Comparison of ENCODE assay signal across 9 mouse cellular contexts in genomic region chr2:83725796-83726195, GRCm38 (mm10). TPM values are rescaled to one million over a fixed set of nuclear protein-coding genes. Genes with fewer than 3 reads are reported as not detected.
DNase-seq lines count a peak whose midpoint lies in the region; ATAC-seq and TF ChIP-seq lines count a peak whose summit lies in the region.
"Had no signal": no experiment of that assay in that cellular context is flagged by ENCODE, and none has a peak within 500 bp of the region (broad histone marks: within the 10 kb centered on the region; RNA-seq: fewer than 3 reads in every experiment).

No protein-coding gene starts in this region.

- intact Hi-C loops in heart, postnatal 36 days (cut with DNase I): loop anchor here (2.0 kb wide), 2 partner anchors 33 to 81 kb away; partner anchors contain the start of gene Zc3h15

- H3K9ac ChIP-seq in heart, embryonic 14.5 days (ENCODE audit: low read length): peak overlapping the region; percentile 95
- no peak overlapping the region for H3K9ac ChIP-seq in hindbrain, embryonic 12.5 days
- H3K9ac ChIP-seq in midbrain, embryonic 11.5 days (ENCODE audit: low read length): no peak overlapping the region

- no peaks in the 10 kb centered on the region for H3K36me3 ChIP-seq in heart, embryonic 14.5 days (ENCODE audit: control insufficient read depth, insufficient read depth, low read length)
- peaks cover 3% of the 10 kb centered on the region; the same call in 1 of the 2 replicates for H3K36me3 ChIP-seq in E14TG2a.4 (ENCODE audit: insufficient read depth, low read length)
- H3K36me3 ChIP-seq in hindbrain, embryonic 12.5 days: no peaks in the 10 kb centered on the region
- H3K36me3 ChIP-seq in midbrain, embryonic 11.5 days (ENCODE audit: control insufficient read depth, insufficient read depth, low read length): no peaks in the 10 kb centered on the region

- H3K27me3 ChIP-seq in heart, embryonic 14.5 days (ENCODE audit: control insufficient read depth, insufficient read depth, low read length): no peaks in the 10 kb centered on the region
- 0 out of 2 replicates have a peak, but pooled peaks cover 7% of the 10 kb centered on the region for H3K27me3 ChIP-seq in E14TG2a.4 (ENCODE audit: insufficient read depth, low read length)
- no peaks in the 10 kb centered on the region for H3K27me3 ChIP-seq in hindbrain, embryonic 12.5 days
- no peaks in the 10 kb centered on the region for H3K27me3 ChIP-seq in midbrain, embryonic 11.5 days (ENCODE audit: control insufficient read depth, insufficient read depth, low read length)

- peak overlapping the region; percentile 70 for H3K4me2 ChIP-seq in heart, embryonic 14.5 days (ENCODE audit: low read length)
- H3K4me2 ChIP-seq in hindbrain, embryonic 12.5 days (replicated peaks): peak overlapping the region; percentile 86
- H3K4me2 ChIP-seq in midbrain, embryonic 11.5 days: peak overlapping the region; percentile 75

- TF ChIP-seq CTCF in E14TG2a.4 (conservative IDR thresholded peaks at IDR 0.05; ENCODE audit: low read length): no peak

- DNase-seq in heart, postnatal 36 days: no peak
- DNase-seq in midbrain, embryonic 11.5 days (ENCODE audit: low spot score, missing footprints): no peak
- DNase-seq in layer of hippocampus, postnatal 14 days (ENCODE audit: low spot score in 2 of 2): no peak
- no peak for DNase-seq in right cerebral cortex, adult 18-20 months
- DNase-seq in frontal cortex, adult 2 months (ENCODE audit: extremely low spot score in 1 of 2, low spot score in 1 of 2): no peak
- DNase-seq: left cerebral cortex, postnatal 4 days had no signal

- peak overlapping the region in 1 of 2 experiments; percentile 91; a peak in 3 of 4 replicates for H3K4me3 ChIP-seq in heart, embryonic 14.5 days (ENCODE audit: control insufficient read depth in 1 of 2, insufficient read depth in 1 of 2, low read depth in 1 of 2, low read length in 2 of 2)
- peak overlapping the region; percentile 89 for H3K4me3 ChIP-seq in E14TG2a.4 (replicated peaks; ENCODE audit: low read length)
- peak overlapping the region; percentile 67; the same call in 1 of the 2 replicates for H3K4me3 ChIP-seq in hindbrain, embryonic 12.5 days
- peak overlapping the region; percentile 78 for H3K4me3 ChIP-seq in midbrain, embryonic 11.5 days (ENCODE audit: low read depth, low read length)

- 57% methylated on average over 4 of the region's 4 CpGs for WGBS in heart, embryonic 14.5 days
- 65% methylated on average over 4 of the region's 4 CpGs for WGBS in hindbrain, embryonic 12.5 days
- WGBS in midbrain, embryonic 11.5 days: 71% methylated on average over 4 of the region's 4 CpGs

- H3K27ac ChIP-seq in heart, embryonic 14.5 days (replicated peaks in 1 of 2; ENCODE audit: control insufficient read depth in 1 of 2, insufficient read depth in 1 of 2, low read depth in 2 of 2, low read length in 2 of 2): no peak overlapping the region
- no peak overlapping the region for H3K27ac ChIP-seq in hindbrain, embryonic 12.5 days
- H3K27ac ChIP-seq in midbrain, embryonic 11.5 days (ENCODE audit: low read depth, low read length): no peak overlapping the region

- no peaks in the 10 kb centered on the region for H3K9me3 ChIP-seq in heart, embryonic 14.5 days (ENCODE audit: control insufficient read depth, low read length)
- H3K9me3 ChIP-seq in E14TG2a.4 (ENCODE audit: low read length): no peaks in the 10 kb centered on the region
- no peaks in the 10 kb centered on the region for H3K9me3 ChIP-seq in hindbrain, embryonic 12.5 days (replicated peaks)
- no peaks in the 10 kb centered on the region for H3K9me3 ChIP-seq in midbrain, embryonic 11.5 days (ENCODE audit: control insufficient read depth, low read length)

- H3K4me1 ChIP-seq in heart, embryonic 14.5 days (ENCODE audit: control insufficient read depth in 2 of 2, insufficient read depth in 2 of 2, low read length in 2 of 2): peaks cover 14 to 45% of the 10 kb centered on the region in 2 experiments
- H3K4me1 ChIP-seq in E14TG2a.4 (replicated peaks; ENCODE audit: low read depth, low read length): peaks cover 39% of the 10 kb centered on the region
- peaks cover 10% of the 10 kb centered on the region for H3K4me1 ChIP-seq in hindbrain, embryonic 12.5 days
- peaks cover 7% of the 10 kb centered on the region for H3K4me1 ChIP-seq in midbrain, embryonic 11.5 days (ENCODE audit: control insufficient read depth, insufficient read depth, low read length)

- ATAC-seq in heart, embryonic 14.5 days (ENCODE audit: insufficient number of reproducible peaks, insufficient read depth, low FRiP score, low read depth): no peak
- no peak for ATAC-seq in hindbrain, embryonic 12.5 days (ENCODE audit: low FRiP score)
- no peak for ATAC-seq in midbrain, embryonic 11.5 days (ENCODE audit: low FRiP score)

RNA-seq across cellular contexts. Expression of gene Itgav, which starts 1.6 kb away (rescaled TPM):
- polyA plus RNA-seq in heart, embryonic 14.5 days (2014; fragmentation: Nextera tagmentation; extraction: Ambion mirVana): 67.4 and 75.3 TPM in 2 replicates
- 10 to 100 TPM; 40.6 to 41.4 TPM for total RNA-seq in heart, postnatal 36 days (2021)
- 55.4 and 59.7 TPM in 2 replicates for polyA plus RNA-seq in hindbrain, embryonic 12.5 days (2016; fragmentation: Nextera tagmentation; extraction: Ambion mirVana)
- 40.5 and 41.7 TPM in 2 replicates for polyA plus RNA-seq in midbrain, embryonic 11.5 days (2014; fragmentation: Nextera tagmentation; extraction: Ambion mirVana)
- total RNA-seq in layer of hippocampus, postnatal 14 days (2021): 10 to 100 TPM; 48.5 to 69.0 TPM
- polyA plus RNA-seq in frontal cortex, adult 2 months (2012; rRNA removed): 88.1 and 97.6 TPM in 2 replicates
